In the genomic region with DNA sequence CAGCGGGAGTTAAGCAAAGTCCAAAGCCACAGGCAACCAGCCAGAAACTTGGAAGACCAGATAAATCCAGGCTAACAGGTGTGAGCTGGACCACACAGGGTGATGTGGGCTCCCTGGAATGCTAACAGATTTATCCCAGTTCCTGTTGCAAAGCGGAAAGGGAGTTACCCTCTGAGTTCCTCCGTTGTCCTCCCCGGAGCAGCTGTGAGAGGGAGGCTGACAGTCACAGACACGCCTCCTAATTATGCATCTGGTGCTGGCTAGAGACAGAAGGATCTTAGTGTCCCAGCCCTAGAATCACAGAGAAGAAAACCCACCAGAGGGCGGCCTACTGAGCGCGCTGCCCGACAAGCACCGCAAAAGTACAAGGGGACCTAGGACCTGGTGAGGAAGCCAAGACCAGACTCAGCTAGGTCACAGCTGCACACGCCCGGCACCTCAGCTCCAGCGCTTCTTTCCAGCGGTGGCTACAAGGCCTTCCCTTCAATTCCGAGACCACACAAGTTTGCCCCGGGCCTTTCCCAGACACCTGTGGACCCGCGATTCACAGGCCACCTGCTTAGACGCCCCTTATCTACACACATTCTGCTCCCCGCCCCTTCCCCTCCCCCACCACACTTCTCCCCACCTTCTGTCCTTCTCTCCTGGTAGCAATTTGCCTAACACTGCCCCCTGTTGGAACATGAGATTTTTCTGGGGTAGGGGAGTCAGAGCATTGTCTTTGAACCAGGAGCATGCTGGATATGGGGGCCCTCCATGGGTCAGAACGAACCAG, we compare ENCODE assay signal across 7 mouse cellular contexts. TPM values are rescaled to one million over a fixed set of nuclear protein-coding genes. Genes with fewer than 3 reads are reported as not detected.
DNase-seq lines count a peak whose midpoint lies in the region; ATAC-seq and TF ChIP-seq lines count a peak whose summit lies in the region.

No protein-coding gene starts in this region.

- H3K27me3 ChIP-seq in embryonic facial prominence, embryonic 15.5 days, result no peaks in the 10 kb centered on the region
- H3K27me3 ChIP-seq in heart, embryonic 13.5 days (replicated peaks), result no peaks in the 10 kb centered on the region
- H3K27me3 ChIP-seq in kidney, postnatal 0 days (ENCODE audit: insufficient read depth, low read length), result no peaks in the 10 kb centered on the region
- H3K27me3 ChIP-seq in limb, embryonic 15.5 days, result no peaks in the 10 kb centered on the region
- H3K27me3 ChIP-seq in myocyte (ENCODE audit: control insufficient read depth, insufficient read depth, insufficient read length), result no peaks in the 10 kb centered on the region

- H3K27ac ChIP-seq in embryonic facial prominence, embryonic 15.5 days (replicated peaks), result 0 out of 2 replicates have a peak overlapping the region, but pooled peaks have one; percentile 39
- H3K27ac ChIP-seq in heart, embryonic 13.5 days (replicated peaks), result no peak overlapping the region
- peak overlapping the region; percentile 19; the same call in 1 of the 2 replicates for H3K27ac ChIP-seq in kidney, postnatal 0 days
- H3K27ac ChIP-seq in limb, embryonic 15.5 days, result no peak overlapping the region

- H3K4me2 ChIP-seq in embryonic facial prominence, embryonic 15.5 days (replicated peaks), result peak overlapping the region; percentile 51
- peak overlapping the region; percentile 75 for H3K4me2 ChIP-seq in heart, embryonic 13.5 days
- peak overlapping the region; percentile 57 for H3K4me2 ChIP-seq in kidney, postnatal 0 days (ENCODE audit: low read length)
- H3K4me2 ChIP-seq in limb, embryonic 15.5 days, result peak overlapping the region; percentile 43
- H3K4me2 ChIP-seq in myocyte (ENCODE audit: low read depth), result peak overlapping the region; percentile 58

- H3K36me3 ChIP-seq in embryonic facial prominence, embryonic 15.5 days, result no peaks in the 10 kb centered on the region
- H3K36me3 ChIP-seq in heart, embryonic 13.5 days, result no peaks in the 10 kb centered on the region
- no peaks in the 10 kb centered on the region for H3K36me3 ChIP-seq in kidney, postnatal 0 days (ENCODE audit: insufficient read depth, low read length)
- H3K36me3 ChIP-seq in limb, embryonic 15.5 days, result no peaks in the 10 kb centered on the region
- H3K36me3 ChIP-seq in myocyte (ENCODE audit: control insufficient read depth, insufficient read depth), result no peaks in the 10 kb centered on the region

- peak overlapping the region; percentile 24 for H3K4me3 ChIP-seq in embryonic facial prominence, embryonic 15.5 days (replicated peaks)
- H3K4me3 ChIP-seq in heart, embryonic 13.5 days, result peak overlapping the region; percentile 43
- H3K4me3 ChIP-seq in kidney, postnatal 0 days (replicated peaks; ENCODE audit: low read depth, low read length), result peak overlapping the region; percentile 16
- H3K4me3 ChIP-seq in limb, embryonic 15.5 days, result peak overlapping the region; percentile 21
- H3K4me3 ChIP-seq in myocyte, result no peak overlapping the region

- H3K9me3 ChIP-seq in embryonic facial prominence, embryonic 15.5 days (replicated peaks), result no peaks in the 10 kb centered on the region
- no peaks in the 10 kb centered on the region for H3K9me3 ChIP-seq in heart, embryonic 13.5 days
- H3K9me3 ChIP-seq in kidney, postnatal 0 days (replicated peaks; ENCODE audit: low read length), result no peaks in the 10 kb centered on the region
- H3K9me3 ChIP-seq in limb, embryonic 15.5 days, result no peaks in the 10 kb centered on the region

- 3% methylated on average over 21 of the region's 21 CpGs for WGBS in embryonic facial prominence, embryonic 15.5 days
- 2% methylated on average over 21 of the region's 21 CpGs for WGBS in heart, embryonic 13.5 days
- 3% methylated on average over 21 of the region's 21 CpGs for WGBS in kidney, postnatal 0 days
- WGBS in limb, embryonic 15.5 days, result 3% methylated on average over 21 of the region's 21 CpGs

- no peak overlapping the region for H3K9ac ChIP-seq in embryonic facial prominence, embryonic 15.5 days
- peak overlapping the region; percentile 62; the same call in 1 of the 2 replicates for H3K9ac ChIP-seq in heart, embryonic 13.5 days
- 0 out of 2 replicates have a peak overlapping the region, but pooled peaks have one; percentile 23 for H3K9ac ChIP-seq in kidney, postnatal 0 days (ENCODE audit: low read depth, low read length)
- no peak overlapping the region for H3K9ac ChIP-seq in limb, embryonic 15.5 days

- no peak for TF ChIP-seq POLR2A in myocyte (IDR thresholded peaks at IDR 0.05; ENCODE audit: insufficient read length, low read depth)

- H3K79me2 ChIP-seq in myocyte (ENCODE audit: control insufficient read depth, insufficient read depth), result no peaks in the 10 kb centered on the region

- DNase-seq in adrenal gland, postnatal 14 days, result peak; percentile 72
- DNase-seq in kidney, postnatal 0 days (ENCODE audit: low spot score), result peak; percentile 94
- DNase-seq in testis, postnatal 10 days (ENCODE audit: low spot score), result peak; percentile 66

- peak; percentile 57 for TF ChIP-seq CTCF in kidney, postnatal 0 days (IDR thresholded peaks at IDR 0.05; ENCODE audit: low read depth)

- ATAC-seq in embryonic facial prominence, embryonic 15.5 days (ENCODE audit: insufficient number of reproducible peaks, low FRiP score, low TSS enrichment, low read depth), result peak; percentile 85
- peak; percentile 24; the same call in 1 of the 2 replicates for ATAC-seq in heart, embryonic 13.5 days (ENCODE audit: extremely low read depth, insufficient number of reproducible peaks, low FRiP score, low TSS enrichment)
- ATAC-seq in kidney, postnatal 0 days (replicated peaks; ENCODE audit: low FRiP score, low read depth), result peak; percentile 94
- peak; percentile 72 for ATAC-seq in limb, embryonic 15.5 days (ENCODE audit: insufficient number of reproducible peaks, low FRiP score, low TSS enrichment, low read depth)

- peaks cover 17% of the 10 kb centered on the region for H3K4me1 ChIP-seq in embryonic facial prominence, embryonic 15.5 days
- H3K4me1 ChIP-seq in heart, embryonic 13.5 days, result peaks cover 11% of the 10 kb centered on the region
- 0 out of 2 replicates have a peak, but pooled peaks cover 8% of the 10 kb centered on the region for H3K4me1 ChIP-seq in kidney, postnatal 0 days (replicated peaks; ENCODE audit: insufficient read depth, low read length)
- peaks cover 11% of the 10 kb centered on the region for H3K4me1 ChIP-seq in limb, embryonic 15.5 days

- no peak overlapping the region for H3ac ChIP-seq in myocyte (ENCODE audit: control insufficient read depth, insufficient read length)

TF ChIP-seq in myocyte, 11 proteins besides CTCF, POLR2A, EP300 and RAD21:
- TF ChIP-seq REST (IDR thresholded peaks at IDR 0.05; ENCODE audit: insufficient read depth, insufficient read length), result no peak
- TF ChIP-seq MYOG (IDR thresholded peaks at IDR 0.05; ENCODE audit: control insufficient read depth in 1 of 3, insufficient read depth in 1 of 3, insufficient read length in 2 of 3, low read depth in 2 of 3), result peak; percentile 21 to 87 (median 84)
- TF ChIP-seq SRF (IDR thresholded peaks at IDR 0.05; ENCODE audit: control insufficient read depth, insufficient read length, low read depth), result no peak
- no peak for TF ChIP-seq USF1 (IDR thresholded peaks at IDR 0.05; ENCODE audit: low read depth)
- TF ChIP-seq CEBPB (IDR thresholded peaks at IDR 0.05; ENCODE audit: insufficient read depth, poor library complexity, severe bottlenecking), result no peak
- peak; percentile 58 for TF ChIP-seq TCF12 (IDR thresholded peaks at IDR 0.05; ENCODE audit: insufficient read depth, poor library complexity, severe bottlenecking)
- TF ChIP-seq MAX (IDR thresholded peaks at IDR 0.05; ENCODE audit: low read depth), result no peak
- TF ChIP-seq E2F4 (IDR thresholded peaks at IDR 0.05; ENCODE audit: insufficient read depth), result no peak
- peak; percentile 46 to 90 (median 89) for TF ChIP-seq MYOD1 (IDR thresholded peaks at IDR 0.05; ENCODE audit: control insufficient read depth in 1 of 3, insufficient read length in 2 of 3, low read depth in 2 of 3)
- TF ChIP-seq TCF3 (IDR thresholded peaks at IDR 0.05; ENCODE audit: insufficient read length, low read depth), result no peak
- no peak for TF ChIP-seq POLR2AphosphoS2 (IDR thresholded peaks at IDR 0.05; ENCODE audit: insufficient read length, low read depth)

RNA-seq across cellular contexts. Expression of a gene that starts 32.8 kb away (rescaled TPM):
- total RNA-seq in adrenal gland, postnatal 14 days (2021), result 7.6 and 7.7 TPM in 2 replicates
- polyA plus RNA-seq in embryonic facial prominence, embryonic 15.5 days (2015; fragmentation: Nextera tagmentation; extraction: Ambion mirVana), result 11.8 and 12.7 TPM in 2 replicates
- polyA plus RNA-seq in heart, embryonic 13.5 days (2015; fragmentation: Nextera tagmentation; extraction: Ambion mirVana), result 8.0 and 8.1 TPM in 2 replicates
- 10.1 TPM in 2 replicates for polyA plus RNA-seq in kidney, postnatal 0 days (2015; fragmentation: Nextera tagmentation; extraction: Ambion mirVana)
- polyA plus RNA-seq in limb, embryonic 15.5 days (2015; fragmentation: Nextera tagmentation; extraction: Ambion mirVana), result 10.9 TPM in 2 replicates
- polyA plus RNA-seq in myocyte (2012; fragmentation: generic; extraction: Trizol), result 5.4 TPM

Comparison
In these comparisons a context has a peak if more than half of its experiments do, and no peak if none do; other contexts are left out.
1. ATAC-seq: peak in every context shown above with its lines; median percentile 94 in kidney, postnatal 0 days; 85 in embryonic facial prominence, embryonic 15.5 days; 72 in limb, embryonic 15.5 days; 24 in heart, embryonic 13.5 days.
2. H3K27ac ChIP-seq: peak in embryonic facial prominence, embryonic 15.5 days (single experiment) and kidney, postnatal 0 days (single experiment); none in heart, embryonic 13.5 days (single experiment) and limb, embryonic 15.5 days (single experiment).
3. H3K9ac ChIP-seq: peak in heart, embryonic 13.5 days (single experiment) and kidney, postnatal 0 days (single experiment); none in embryonic facial prominence, embryonic 15.5 days (single experiment) and limb, embryonic 15.5 days (single experiment).
4. Peak in every context shown above with its lines, with median percentiles within 50 percentile points of each other: DNase-seq and H3K4me2 ChIP-seq.